In genomic region chr6:87541171-87541571, GRCm38 (mm10) we compare ENCODE assay signal across 11 mouse cellular contexts. TPM values are rescaled to one million over a fixed set of nuclear protein-coding genes. Genes with fewer than 3 reads are reported as not detected.
DNase-seq lines count a peak whose midpoint lies in the region; TF ChIP-seq lines count a peak whose summit lies in the region.
"Had no signal": no experiment of that assay in that cellular context is flagged by ENCODE, and none has a peak within 500 bp of the region (broad histone marks: within the 10 kb centered on the region; RNA-seq: fewer than 3 reads in every experiment).

No protein-coding gene starts in this region.

- DNase-seq in heart, adult 11 months, result peak; percentile 97
- DNase-seq in heart, postnatal 4 days, result no peak
- DNase-seq in T-cell, adult 2 months (ENCODE audit: low spot score), result peak; percentile 72
- DNase-seq in lung, postnatal 10 days, result peak; percentile 13
- peak; percentile 37 to 38 for DNase-seq in spleen, postnatal 14 days (ENCODE audit: low spot score in 2 of 2)
- DNase-seq in embryo, embryonic 10 days (ENCODE audit: low spot score), result no peak
- no peak for DNase-seq in gastrocnemius, postnatal 4 days (ENCODE audit: low spot score in 2 of 2)
- DNase-seq in left cerebral cortex, adult 2 months (ENCODE audit: extremely low spot score in 1 of 2, low spot score in 2 of 2), result no peak

- H3K4me3 ChIP-seq in left cerebral cortex, adult 2 months, result no peak overlapping the region
- H3K4me3 ChIP-seq: heart, embryonic 10.5 days; kidney, embryonic 15.5 days; lung, embryonic 15.5 days had no signal

- no peak for TF ChIP-seq CTCF in left cerebral cortex, adult 2 months (IDR thresholded peaks at IDR 0.05)

- no peak overlapping the region for H3K27ac ChIP-seq in left cerebral cortex, adult 2 months
- H3K27ac ChIP-seq: heart, embryonic 10.5 days; kidney, embryonic 15.5 days; lung, embryonic 15.5 days had no signal

- intact Hi-C loops in left cerebral cortex, adult 2 months (cut with DNase I), result no loop called here

RNA-seq across cellular contexts. Expression of gene Arhgap25, which starts 8.1 kb away (rescaled TPM):
- 1 to 10 TPM; 5.2 to 6.1 TPM for total RNA-seq in heart, postnatal 4 days (2021)
- total RNA-seq in gastrocnemius, postnatal 4 days (2021), result 1 to 10 TPM; 4.4 to 4.6 TPM
- 1 to 10 TPM; 8.5 to 9.6 TPM for total RNA-seq in left cerebral cortex, adult 2 months (2021)

RNA-seq across cellular contexts. Expression of gene Prokr1, which starts 49.4 kb away (rescaled TPM):
- total RNA-seq in heart, postnatal 4 days (2021), result 1 to 10 TPM in 1 of 2 experiments, under 1 TPM in 1; 0.88 to 1.1 TPM
- 1 to 10 TPM; 7.9 to 9.3 TPM for total RNA-seq in gastrocnemius, postnatal 4 days (2021)
- under 1 TPM; 0.18 to 0.33 TPM for total RNA-seq in left cerebral cortex, adult 2 months (2021)

Comparison
In these comparisons a context has a peak if more than half of its experiments do, and no peak if none do; other contexts are left out.
1. DNase-seq: peak in heart, adult 11 months (single experiment), T-cell, adult 2 months (single experiment), lung, postnatal 10 days (single experiment) and spleen, postnatal 14 days (2 of 2); none in heart, postnatal 4 days (single experiment), embryo, embryonic 10 days (single experiment), gastrocnemius, postnatal 4 days (0 of 2) and left cerebral cortex, adult 2 months (0 of 2).
2. RNA of gene Prokr1, which starts 49.4 kb away (total RNA-seq): 7.9 to 9.3 TPM in gastrocnemius, postnatal 4 days; 0.88 to 1.1 TPM in heart, postnatal 4 days and 0.18 to 0.33 TPM in left cerebral cortex, adult 2 months; every median in the first group is over 4 times any median in the second.